Mouse (Mus musculus): ENCODE data around the gene Ppfibp1. TPM values are rescaled to one million over a fixed set of nuclear protein-coding genes. Genes with fewer than 3 reads are reported as not detected.

The Ppfibp1 gene
- polyA plus RNA-seq, 1 experiment from 2014 or later, result 22.5 TPM

DNA sequence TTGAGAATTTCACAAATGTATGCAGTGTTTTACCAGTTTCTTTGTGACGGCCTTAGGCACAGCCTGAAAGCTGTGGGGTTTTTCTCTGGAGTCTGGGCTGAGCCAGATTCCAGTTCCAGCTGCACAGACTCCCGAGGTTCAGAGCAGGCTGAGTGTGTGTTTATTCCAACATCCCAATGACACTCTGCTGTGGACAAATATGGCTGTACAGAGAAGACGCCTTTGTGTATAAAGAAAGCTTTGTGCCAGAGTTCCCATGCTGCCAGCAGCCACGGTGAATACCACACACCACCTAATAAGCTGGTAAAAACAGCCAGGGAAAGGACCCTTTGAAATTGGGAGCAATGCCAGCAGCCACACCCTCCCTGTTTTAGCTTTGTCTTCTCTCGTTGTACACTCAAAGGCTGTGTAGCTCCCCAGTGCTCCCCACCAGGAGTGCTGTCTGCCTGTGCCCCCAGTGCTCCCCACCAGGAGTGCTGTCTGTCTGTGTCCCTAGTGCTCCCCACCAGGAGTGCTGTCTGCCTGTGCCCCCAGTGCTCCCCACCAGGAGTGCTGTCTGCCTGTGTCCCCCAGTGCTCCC is 187.6 kb downstream of the Ppfibp1 start:
- H3K27ac ChIP-seq, result no peak overlapping the region
- 53% methylated on average over 5 of the region's 5 CpGs for WGBS
- ATAC-seq (ENCODE audit: low FRiP score, low read depth), result no peak; the same call in 1 of the 2 replicates

DNA sequence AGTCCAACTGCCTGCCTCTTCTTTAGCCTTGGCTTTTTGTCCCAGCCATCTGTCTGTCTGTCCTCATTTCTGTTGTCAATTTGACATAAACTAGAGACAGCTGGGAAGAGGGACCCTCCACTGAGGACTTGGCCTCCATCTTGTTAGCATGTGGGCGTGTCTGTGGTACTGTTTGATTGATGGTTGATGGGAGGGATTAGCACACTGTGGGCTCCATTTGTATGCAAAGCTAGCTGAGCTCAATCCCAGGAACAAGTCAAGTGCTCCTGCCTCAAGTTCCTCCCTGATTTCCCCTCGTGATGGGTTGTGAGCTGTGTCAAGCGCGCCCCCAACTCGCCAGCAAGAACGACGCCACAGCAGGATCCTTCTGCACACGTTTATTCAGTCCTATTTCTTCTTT is 188.6 kb downstream of the Ppfibp1 start:
- Histone ChIP-seq H3K4me3 (no peak overlapping the region), H3K9me3 (no peaks in the 10 kb centered on the region), H3K4me2 (replicated peaks) (no peak overlapping the region), H3K4me1 (no peaks in the 10 kb centered on the region), H3K9ac (no peak overlapping the region), H3K27ac (no peak overlapping the region), H3K36me3 (peaks cover 12% of the 10 kb centered on the region), H3K27me3 (replicated peaks) (no peaks in the 10 kb centered on the region)
- 76% methylated on average over 8 of the region's 8 CpGs for WGBS
- ATAC-seq (ENCODE audit: low FRiP score, low read depth), result no peak

More for the DNA sequence above, 187.6 kb downstream of the Ppfibp1 start:
- Histone ChIP-seq H3K36me3 (peaks cover 22% of the 10 kb centered on the region), H3K27me3 (replicated peaks) (no peaks in the 10 kb centered on the region), H3K9me3 (no peaks in the 10 kb centered on the region), H3K4me1 (no peaks in the 10 kb centered on the region), H3K4me2 (replicated peaks) (no peak overlapping the region), H3K4me3 (no peak overlapping the region), H3K9ac (no peak overlapping the region)

DNA sequence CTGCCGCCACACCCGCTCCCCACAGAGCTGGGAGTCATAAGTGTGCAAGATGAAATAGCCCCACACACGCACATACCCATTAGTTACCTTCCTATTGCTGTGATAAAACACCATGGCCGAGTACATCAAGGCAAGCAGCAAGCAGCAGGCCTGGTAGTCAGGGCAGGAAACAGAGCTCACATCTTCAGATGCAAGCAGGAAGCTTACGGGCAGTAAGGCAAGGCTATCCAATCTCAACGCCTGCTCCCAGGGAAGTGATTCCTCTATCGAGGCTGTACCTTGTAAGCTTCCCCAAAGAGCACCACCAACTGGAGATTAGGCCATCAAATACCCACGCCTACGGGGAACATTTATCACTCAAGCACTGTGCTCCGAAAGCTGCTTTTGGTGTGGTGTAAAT is 191.6 kb downstream of the Ppfibp1 start:
- H3K27ac ChIP-seq, result no peak overlapping the region
- no peak overlapping the region for H3K4me2 ChIP-seq (replicated peaks)
- H3K9ac ChIP-seq, result no peak overlapping the region
- H3K9me3 ChIP-seq, result no peaks in the 10 kb centered on the region
- 92% methylated on average over 10 of the region's 10 CpGs for WGBS
- no peak overlapping the region for H3K4me3 ChIP-seq
- ATAC-seq (ENCODE audit: low FRiP score, low read depth), result no peak
- no peaks in the 10 kb centered on the region for H3K27me3 ChIP-seq (replicated peaks)
- H3K4me1 ChIP-seq, result no peaks in the 10 kb centered on the region
- no peaks in the 10 kb centered on the region for H3K36me3 ChIP-seq

Other genes with a start within 250 kb of the Ppfibp1 start
- gene Med21, start 245.9 kb upstream of the Ppfibp1 start, polyA plus RNA-seq (2016; fragmentation: Nextera tagmentation; extraction: Ambion mirVana), result 110 and 122 TPM in 2 replicates
- 25.6 and 27.7 TPM in 2 replicates for gene Tm7sf3, start 245.7 kb upstream of the Ppfibp1 start, polyA plus RNA-seq (2016; fragmentation: Nextera tagmentation; extraction: Ambion mirVana)
- 17.2 and 17.8 TPM in 2 replicates for gene Stk38l, start 163.5 kb upstream of the Ppfibp1 start, polyA plus RNA-seq (2016; fragmentation: Nextera tagmentation; extraction: Ambion mirVana)
- 1.9 and 2.5 TPM in 2 replicates for gene Arntl2, start 92.4 kb upstream of the Ppfibp1 start, polyA plus RNA-seq (2016; fragmentation: Nextera tagmentation; extraction: Ambion mirVana)
- gene Smco2, start 38.4 kb upstream of the Ppfibp1 start, polyA plus RNA-seq (2016; fragmentation: Nextera tagmentation; extraction: Ambion mirVana), result not detected in 2 replicates
- 0.13 TPM in 1 of 2 replicates, not detected in the other for gene 1700034J05Rik, start 65.9 kb downstream of the Ppfibp1 start, polyA plus RNA-seq (2016; fragmentation: Nextera tagmentation; extraction: Ambion mirVana)
- 0.74 and 0.75 TPM in 2 replicates for gene Rep15, start 144.1 kb downstream of the Ppfibp1 start, polyA plus RNA-seq (2016; fragmentation: Nextera tagmentation; extraction: Ambion mirVana)
- 70.5 and 71.4 TPM in 2 replicates for gene Mrps35, start 154.3 kb downstream of the Ppfibp1 start, polyA plus RNA-seq (2016; fragmentation: Nextera tagmentation; extraction: Ambion mirVana)
- gene Mansc4, start 198.5 kb downstream of the Ppfibp1 start, polyA plus RNA-seq (2016; fragmentation: Nextera tagmentation; extraction: Ambion mirVana), result 0.18 and 0.51 TPM in 2 replicates
- 6.9 and 8.4 TPM in 2 replicates for gene Klhl42, start 202.9 kb downstream of the Ppfibp1 start, polyA plus RNA-seq (2016; fragmentation: Nextera tagmentation; extraction: Ambion mirVana)

Measured in neural tube, embryonic 12.5 days (tissue).